Mouse (Mus musculus) bone marrow macrophage, adult 2 months (primary cell): ENCODE results near the gene Mmp27.

ENCODE experiments used
- CTCF ChIP-seq: IDR thresholded peaks from 2 replicates; pipeline ENCODE4 v1.5.1; 2012; ENCODE audit warnings: low read depth, mild to moderate bottlenecking, low read length, moderate library complexity
- POLR2A ChIP-seq: IDR thresholded peaks from 2 replicates; pipeline ENCODE4 v1.6.1; 2012; ENCODE audit warnings: mild to moderate bottlenecking, low read depth, low read length, borderline replicate concordance

GRCm38 (mm10) chr9:7572663-7573308 lies 1.6 kb downstream of the Mmp27 start:
- TF ChIP-seq CTCF = no peak
- TF ChIP-seq POLR2A = no peak
